ENCODE assay signal across 9 mouse cellular contexts in the genomic region with DNA sequence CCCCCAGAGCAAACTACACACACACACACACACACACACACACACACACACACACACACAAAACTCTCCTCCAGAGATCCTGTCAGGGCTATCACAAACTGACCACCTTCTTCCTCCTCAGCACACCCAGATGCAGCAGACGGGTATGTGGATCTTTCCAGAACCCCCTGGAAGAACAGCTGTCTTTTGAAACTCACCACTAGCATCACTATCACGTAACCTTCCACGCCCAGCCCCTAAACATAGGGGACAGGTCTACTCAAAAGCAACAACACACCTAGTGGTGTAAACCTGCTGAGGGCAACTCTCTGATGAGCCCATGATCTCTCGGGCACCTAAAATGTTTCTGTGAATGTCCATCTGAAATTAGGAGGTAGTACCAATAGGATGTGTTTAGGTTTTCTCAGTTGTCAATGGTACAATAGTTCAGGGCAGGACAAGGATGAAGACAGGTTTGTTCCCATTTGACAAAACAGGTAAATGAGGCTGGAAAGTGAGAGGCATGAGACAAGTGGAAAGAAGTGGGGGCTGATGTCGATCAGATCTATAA. TPM values are rescaled to one million over a fixed set of nuclear protein-coding genes. Genes with fewer than 3 reads are reported as not detected.
DNase-seq lines count a peak whose midpoint lies in the region; ATAC-seq and TF ChIP-seq lines count a peak whose summit lies in the region.
"Had no signal": no experiment of that assay in that cellular context is flagged by ENCODE, and none has a peak within 500 bp of the region (broad histone marks: within the 10 kb centered on the region; RNA-seq: fewer than 3 reads in every experiment).

No protein-coding gene starts in this region.

- TF ChIP-seq CTCF in gastrocnemius, adult 2 months (IDR thresholded peaks at IDR 0.05) = no peak
- TF ChIP-seq CTCF in stomach, postnatal 0 days (IDR thresholded peaks at IDR 0.05; ENCODE audit: low read depth) = no peak

- H3K9ac ChIP-seq in neural tube, embryonic 11.5 days (ENCODE audit: low read length) = no peak overlapping the region
- H3K9ac ChIP-seq in limb, embryonic 14.5 days (ENCODE audit: low read depth, low read length, severe bottlenecking) = no peak overlapping the region
- 0 out of 2 replicates have a peak overlapping the region, but pooled peaks have one; percentile 3 for H3K9ac ChIP-seq in stomach, postnatal 0 days (ENCODE audit: low read length)

- H3K9me3 ChIP-seq in neural tube, embryonic 11.5 days (ENCODE audit: control insufficient read depth, low read length) = no peaks in the 10 kb centered on the region
- H3K9me3 ChIP-seq in limb, embryonic 14.5 days (ENCODE audit: control insufficient read depth, low read length) = no peaks in the 10 kb centered on the region
- H3K9me3 ChIP-seq in stomach, postnatal 0 days (ENCODE audit: control insufficient read depth, low read length) = no peaks in the 10 kb centered on the region

- intact Hi-C loops in gastrocnemius, adult 2 months (cut with DNase I) = no loop called here
- intact Hi-C loops in left cerebral cortex, postnatal 14 days (cut with DNase I) = no loop called here

- H3K4me1 ChIP-seq in neural tube, embryonic 11.5 days (ENCODE audit: control insufficient read depth, insufficient read depth, low read length) = peaks cover 41% of the 10 kb centered on the region
- peaks cover 36% of the 10 kb centered on the region for H3K4me1 ChIP-seq in limb, embryonic 14.5 days (ENCODE audit: control insufficient read depth, insufficient read depth, low read length)
- H3K4me1 ChIP-seq in stomach, postnatal 0 days (replicated peaks; ENCODE audit: control insufficient read depth, insufficient read depth) = 0 out of 2 replicates have a peak, but pooled peaks cover 4% of the 10 kb centered on the region

- H3K36me3 ChIP-seq in neural tube, embryonic 11.5 days (ENCODE audit: control insufficient read depth, insufficient read depth, low read length) = no peaks in the 10 kb centered on the region
- H3K36me3 ChIP-seq in limb, embryonic 14.5 days (ENCODE audit: control insufficient read depth, insufficient read depth, low read length) = no peaks in the 10 kb centered on the region
- H3K36me3 ChIP-seq in stomach, postnatal 0 days (ENCODE audit: control insufficient read depth, insufficient read depth, low read length) = no peaks in the 10 kb centered on the region

- peak overlapping the region; percentile 93 for H3K4me2 ChIP-seq in neural tube, embryonic 11.5 days (ENCODE audit: low read depth)
- peak overlapping the region; percentile 93 for H3K4me2 ChIP-seq in limb, embryonic 14.5 days (replicated peaks; ENCODE audit: low read depth, low read length, severe bottlenecking)
- H3K4me2 ChIP-seq in stomach, postnatal 0 days (replicated peaks; ENCODE audit: low read depth) = peak overlapping the region; percentile 92

- TF ChIP-seq EP300 in stomach, postnatal 0 days (optimal IDR thresholded peaks at IDR 0.05) = no peak

- DNase-seq in gastrocnemius, adult 2 months = no peak
- no peak for DNase-seq in gastrocnemius, postnatal 10 days
- no peak for DNase-seq in neural tube, embryonic 11.5 days (ENCODE audit: low spot score)
- no peak for DNase-seq in neural tube, embryonic 10.5 days (ENCODE audit: extremely low spot score, low spot score)
- DNase-seq in limb, embryonic 14.5 days (ENCODE audit: low spot score) = no peak
- no peak for DNase-seq in stomach, postnatal 0 days (ENCODE audit: low spot score)
- DNase-seq in left cerebral cortex, postnatal 14 days (ENCODE audit: low spot score in 2 of 2) = no peak
- DNase-seq in left cerebral cortex, adult 11 months (ENCODE audit: low spot score) = no peak
- DNase-seq: gastrocnemius, postnatal 36 days had no signal

- H3K27ac ChIP-seq in gastrocnemius, adult 2 months = no peak overlapping the region
- no peak overlapping the region for H3K27ac ChIP-seq in neural tube, embryonic 11.5 days (ENCODE audit: low read depth, low read length)
- no peak overlapping the region for H3K27ac ChIP-seq in limb, embryonic 14.5 days (replicated peaks; ENCODE audit: low read depth, low read length)
- H3K27ac ChIP-seq in stomach, postnatal 0 days (replicated peaks) = no peak overlapping the region

- WGBS in neural tube, embryonic 11.5 days = 75% methylated on average over 5 of the region's 5 CpGs
- WGBS in limb, embryonic 14.5 days = 74% methylated on average over 5 of the region's 5 CpGs
- WGBS in stomach, postnatal 0 days = 63% methylated on average over 5 of the region's 5 CpGs

- no peak for TF ChIP-seq POLR2A in limb, embryonic 14.5 days (IDR thresholded peaks at IDR 0.05; ENCODE audit: borderline replicate concordance, extremely low read depth, insufficient read depth, insufficient read length)

- no peaks in the 10 kb centered on the region for H3K27me3 ChIP-seq in neural tube, embryonic 11.5 days (ENCODE audit: control insufficient read depth, insufficient read depth, low read length)
- H3K27me3 ChIP-seq in limb, embryonic 14.5 days (ENCODE audit: control insufficient read depth, insufficient read depth, low read length) = no peaks in the 10 kb centered on the region
- H3K27me3 ChIP-seq in stomach, postnatal 0 days (ENCODE audit: control insufficient read depth, insufficient read depth, low read length) = no peaks in the 10 kb centered on the region

- no peak for ATAC-seq in neural tube, embryonic 11.5 days (ENCODE audit: insufficient read depth, low FRiP score, low TSS enrichment)
- ATAC-seq in limb, embryonic 14.5 days (ENCODE audit: low FRiP score, low read depth) = no peak
- no peak for ATAC-seq in stomach, postnatal 0 days (ENCODE audit: low FRiP score, low TSS enrichment)

- H3K4me3 ChIP-seq in gastrocnemius, adult 2 months = peak overlapping the region; percentile 77
- H3K4me3 ChIP-seq in neural tube, embryonic 11.5 days (ENCODE audit: low read depth, low read length) = peak overlapping the region; percentile 57; the same call in 1 of the 2 replicates
- peak overlapping the region; percentile 59 for H3K4me3 ChIP-seq in limb, embryonic 14.5 days (replicated peaks; ENCODE audit: low read length)
- H3K4me3 ChIP-seq in stomach, postnatal 0 days (ENCODE audit: low read depth, low read length) = peak overlapping the region; percentile 52

RNA-seq across cellular contexts. Expression of a gene that starts 1.8 kb away (rescaled TPM):
- under 1 TPM; 0.48 to 0.73 TPM for total RNA-seq in gastrocnemius, adult 2 months (2021)
- total RNA-seq in gastrocnemius, postnatal 10 days (2021) = 1 to 10 TPM in 1 of 2 experiments, under 1 TPM in 1; 0.99 to 1.9 TPM
- 8.8 and 9.1 TPM in 2 replicates for polyA plus RNA-seq in neural tube, embryonic 11.5 days (2014; fragmentation: Nextera tagmentation; extraction: Ambion mirVana)
- polyA plus RNA-seq in limb, embryonic 14.5 days (2012; rRNA removed) = 5.3 and 5.5 TPM in 2 replicates
- 4.1 and 4.5 TPM in 2 replicates for polyA plus RNA-seq in limb, embryonic 14.5 days (2014; fragmentation: Nextera tagmentation; extraction: Ambion mirVana)
- 7.7 and 8.3 TPM in 2 replicates for polyA plus RNA-seq in stomach, postnatal 0 days (2015; fragmentation: Nextera tagmentation; extraction: Ambion mirVana)
- under 1 TPM; 0.59 to 0.70 TPM for total RNA-seq in left cerebral cortex, postnatal 14 days (2021)

RNA-seq across cellular contexts. Expression of a gene that starts 41.5 kb away (rescaled TPM):
- 1 to 10 TPM; 2.9 to 3.2 TPM for total RNA-seq in gastrocnemius, adult 2 months (2021)
- 1 to 10 TPM; 2.0 to 2.2 TPM for total RNA-seq in gastrocnemius, postnatal 10 days (2021)
- polyA plus RNA-seq in neural tube, embryonic 11.5 days (2014; fragmentation: Nextera tagmentation; extraction: Ambion mirVana) = 9.7 and 12.7 TPM in 2 replicates
- 8.9 and 9.7 TPM in 2 replicates for polyA plus RNA-seq in limb, embryonic 14.5 days (2012; rRNA removed)
- polyA plus RNA-seq in limb, embryonic 14.5 days (2014; fragmentation: Nextera tagmentation; extraction: Ambion mirVana) = 14.1 and 15.6 TPM in 2 replicates
- 14.2 and 15.4 TPM in 2 replicates for polyA plus RNA-seq in stomach, postnatal 0 days (2015; fragmentation: Nextera tagmentation; extraction: Ambion mirVana)
- 1 to 10 TPM; 4.5 to 4.9 TPM for total RNA-seq in left cerebral cortex, postnatal 14 days (2021)
